ENCODE assay signal across 18 mouse cellular contexts in genomic region chr19:47005873-47006272, GRCm38 (mm10). TPM values are rescaled to one million over a fixed set of nuclear protein-coding genes. Genes with fewer than 3 reads are reported as not detected.
A peak's percentile ranks its signal among the peaks of the same experiment; 100 is the strongest.
DNase-seq lines count a peak whose midpoint lies in the region; ATAC-seq lines count a peak whose summit lies in the region.
"Had no signal": no experiment of that assay in that cellular context is flagged by ENCODE, and none has a peak within 500 bp of the region (broad histone marks: within the 10 kb centered on the region; RNA-seq: fewer than 3 reads in every experiment).

No protein-coding gene starts in this region.

- no peaks in the 10 kb centered on the region for H3K36me3 ChIP-seq in midbrain, embryonic 11.5 days (ENCODE audit: control insufficient read depth, insufficient read depth, low read length)
- H3K36me3 ChIP-seq in midbrain, embryonic 16.5 days (ENCODE audit: control insufficient read depth, insufficient read depth, low read length): no peaks in the 10 kb centered on the region
- no peaks in the 10 kb centered on the region for H3K36me3 ChIP-seq in midbrain, embryonic 13.5 days
- no peaks in the 10 kb centered on the region for H3K36me3 ChIP-seq in midbrain, embryonic 14.5 days (ENCODE audit: control insufficient read depth, insufficient read depth, low read length)
- H3K36me3 ChIP-seq: G1E had no signal

- no peaks in the 10 kb centered on the region for H3K9me3 ChIP-seq in midbrain, embryonic 11.5 days (ENCODE audit: control insufficient read depth, low read length)
- no peaks in the 10 kb centered on the region for H3K9me3 ChIP-seq in midbrain, embryonic 16.5 days (replicated peaks; ENCODE audit: control insufficient read depth, low read length, poor library complexity, severe bottlenecking)
- H3K9me3 ChIP-seq in midbrain, embryonic 13.5 days: no peaks in the 10 kb centered on the region
- H3K9me3 ChIP-seq in midbrain, embryonic 14.5 days (ENCODE audit: control insufficient read depth, low read length): no peaks in the 10 kb centered on the region

- ATAC-seq in midbrain, embryonic 11.5 days (ENCODE audit: low FRiP score): no peak
- no peak for ATAC-seq in midbrain, embryonic 16.5 days
- ATAC-seq in midbrain, embryonic 13.5 days: no peak
- no peak for ATAC-seq in midbrain, embryonic 14.5 days (ENCODE audit: low FRiP score, low TSS enrichment)
- ATAC-seq: activated CD4-positive, CD25-positive, alpha-beta regulatory T cell, adult 4 months; CD4-positive, CD25-positive, alpha-beta regulatory T cell, adult 4 months; Patski had no signal

- no peaks in the 10 kb centered on the region for H3K27me3 ChIP-seq in midbrain, embryonic 11.5 days (ENCODE audit: control insufficient read depth, insufficient read depth, low read length)
- H3K27me3 ChIP-seq in midbrain, embryonic 16.5 days (ENCODE audit: control insufficient read depth, insufficient read depth, low read depth, low read length): no peaks in the 10 kb centered on the region
- H3K27me3 ChIP-seq in midbrain, embryonic 13.5 days: no peaks in the 10 kb centered on the region
- no peaks in the 10 kb centered on the region for H3K27me3 ChIP-seq in midbrain, embryonic 14.5 days (ENCODE audit: control insufficient read depth, insufficient read depth, low read length)
- H3K27me3 ChIP-seq: CH12.LX had no signal

- no peak overlapping the region for H3K9ac ChIP-seq in midbrain, embryonic 11.5 days (ENCODE audit: low read length)
- H3K9ac ChIP-seq in midbrain, embryonic 16.5 days (ENCODE audit: low read depth, low read length): no peak overlapping the region
- 0 out of 2 replicates have a peak overlapping the region, but pooled peaks have one; percentile 23 for H3K9ac ChIP-seq in midbrain, embryonic 13.5 days (replicated peaks)
- no peak overlapping the region for H3K9ac ChIP-seq in midbrain, embryonic 14.5 days (replicated peaks; ENCODE audit: low read length)

- no peaks in the 10 kb centered on the region for H3K4me1 ChIP-seq in midbrain, embryonic 11.5 days (ENCODE audit: control insufficient read depth, insufficient read depth, low read length)
- H3K4me1 ChIP-seq in midbrain, embryonic 16.5 days (ENCODE audit: control insufficient read depth, insufficient read depth, low read length): no peaks in the 10 kb centered on the region
- H3K4me1 ChIP-seq in midbrain, embryonic 13.5 days (replicated peaks): no peaks in the 10 kb centered on the region
- H3K4me1 ChIP-seq in midbrain, embryonic 14.5 days (ENCODE audit: control insufficient read depth, insufficient read depth, low read length): no peaks in the 10 kb centered on the region

- WGBS in midbrain, embryonic 11.5 days: 63% methylated on average over 5 of the region's 5 CpGs
- 57% methylated on average over 5 of the region's 5 CpGs for WGBS in midbrain, embryonic 16.5 days
- WGBS in midbrain, embryonic 13.5 days: 60% methylated on average over 5 of the region's 5 CpGs
- 63% methylated on average over 5 of the region's 5 CpGs for WGBS in midbrain, embryonic 14.5 days

- peak; percentile 62 for DNase-seq in heart, adult 11 months
- no peak for DNase-seq in heart, postnatal 10 days
- peak; percentile 69 for DNase-seq in midbrain, embryonic 11.5 days (ENCODE audit: low spot score, missing footprints)
- no peak for DNase-seq in midbrain, embryonic 14.5 days
- DNase-seq: adrenal gland, adult 8-10 months; B cell, adult 2 months; cerebellum, adult 11 months; cerebellum, adult 11-12 months; cerebellum, adult 18-20 months had no signal

- H3K4me2 ChIP-seq in midbrain, embryonic 11.5 days: no peak overlapping the region
- H3K4me2 ChIP-seq in midbrain, embryonic 16.5 days (ENCODE audit: low read length): no peak overlapping the region
- H3K4me2 ChIP-seq in midbrain, embryonic 13.5 days (replicated peaks): no peak overlapping the region
- no peak overlapping the region for H3K4me2 ChIP-seq in midbrain, embryonic 14.5 days (ENCODE audit: low read length)

- no peak overlapping the region for H3K27ac ChIP-seq in midbrain, embryonic 11.5 days (ENCODE audit: low read depth, low read length)
- H3K27ac ChIP-seq in midbrain, embryonic 16.5 days (ENCODE audit: low read length): no peak overlapping the region
- H3K27ac ChIP-seq in midbrain, embryonic 13.5 days: no peak overlapping the region
- no peak overlapping the region for H3K27ac ChIP-seq in midbrain, embryonic 14.5 days (replicated peaks; ENCODE audit: low read depth, low read length)

- intact Hi-C loops in heart, postnatal 10 days (cut with DNase I): no loop called here

- H3K4me3 ChIP-seq in midbrain, embryonic 11.5 days (ENCODE audit: low read depth, low read length): no peak overlapping the region
- H3K4me3 ChIP-seq in midbrain, embryonic 16.5 days (ENCODE audit: low read depth, low read length): no peak overlapping the region
- no peak overlapping the region for H3K4me3 ChIP-seq in midbrain, embryonic 13.5 days (replicated peaks)
- H3K4me3 ChIP-seq in midbrain, embryonic 14.5 days (replicated peaks; ENCODE audit: low read depth, low read length): no peak overlapping the region

RNA-seq across cellular contexts. Expression of gene Ina, which starts 8.6 kb away (rescaled TPM):
- not detected for total RNA-seq in heart, postnatal 10 days (2021)
- polyA plus RNA-seq in midbrain, embryonic 11.5 days (2014; fragmentation: Nextera tagmentation; extraction: Ambion mirVana): 179 and 186 TPM in 2 replicates
- polyA plus RNA-seq in midbrain, embryonic 16.5 days (2015; fragmentation: Nextera tagmentation; extraction: Ambion mirVana): 424 and 528 TPM in 2 replicates
- 481 and 511 TPM in 2 replicates for polyA plus RNA-seq in midbrain, embryonic 13.5 days (2015; fragmentation: Nextera tagmentation; extraction: Ambion mirVana)
- polyA plus RNA-seq in midbrain, embryonic 14.5 days (2014; fragmentation: Nextera tagmentation; extraction: Ambion mirVana): 605 and 611 TPM in 2 replicates
- total RNA-seq: CH12.LX, MEL had no signal
- polyA plus RNA-seq: activated CD4-positive, CD25-positive, alpha-beta regulatory T cell, adult 4 months; C2C12; CD4-positive, CD25-positive, alpha-beta regulatory T cell, adult 4 months; G1E had no signal

RNA-seq across cellular contexts. Expression of gene Nt5c2, which starts 9.1 kb away (rescaled TPM):
- 100 to 1,000 TPM; 107 to 127 TPM for total RNA-seq in heart, postnatal 10 days (2021)
- polyA plus RNA-seq in midbrain, embryonic 11.5 days (2014; fragmentation: Nextera tagmentation; extraction: Ambion mirVana): 73.5 and 79.6 TPM in 2 replicates
- polyA plus RNA-seq in midbrain, embryonic 16.5 days (2015; fragmentation: Nextera tagmentation; extraction: Ambion mirVana): 85.7 and 93.4 TPM in 2 replicates
- 96.0 and 97.2 TPM in 2 replicates for polyA plus RNA-seq in midbrain, embryonic 13.5 days (2015; fragmentation: Nextera tagmentation; extraction: Ambion mirVana)
- polyA plus RNA-seq in midbrain, embryonic 14.5 days (2014; fragmentation: Nextera tagmentation; extraction: Ambion mirVana): 89.9 and 91.1 TPM in 2 replicates

RNA-seq across cellular contexts. Expression of gene Pcgf6, which starts 44.8 kb away (rescaled TPM):
- 1 to 10 TPM; 3.3 to 3.6 TPM for total RNA-seq in heart, postnatal 10 days (2021)
- polyA plus RNA-seq in midbrain, embryonic 11.5 days (2014; fragmentation: Nextera tagmentation; extraction: Ambion mirVana): 33.7 and 34.3 TPM in 2 replicates
- polyA plus RNA-seq in midbrain, embryonic 16.5 days (2015; fragmentation: Nextera tagmentation; extraction: Ambion mirVana): 33.9 and 35.1 TPM in 2 replicates
- polyA plus RNA-seq in midbrain, embryonic 13.5 days (2015; fragmentation: Nextera tagmentation; extraction: Ambion mirVana): 28.9 and 31.2 TPM in 2 replicates
- 32.2 and 33.6 TPM in 2 replicates for polyA plus RNA-seq in midbrain, embryonic 14.5 days (2014; fragmentation: Nextera tagmentation; extraction: Ambion mirVana)

Comparison
In these comparisons a context has a peak if more than half of its experiments do, and no peak if none do; other contexts are left out.
1. DNase-seq: peak in heart, adult 11 months (single experiment) and midbrain, embryonic 11.5 days (single experiment); none in heart, postnatal 10 days (0 of 2) and midbrain, embryonic 14.5 days (single experiment).